Mouse (Mus musculus) CH12.LX (cell line): Measurements from ENCODE around the gene Kctd17. TPM values are rescaled to one million over a fixed set of nuclear protein-coding genes. Genes with fewer than 3 reads are reported as not detected.

Source experiments
- DNase-seq: peaks from one replicate; pipeline ENCODE4 v3.0.0-alpha.2; 2013; ENCODE audit errors: extremely low read depth
- H3K27ac ChIP-seq: 2 replicates; pipeline ENCODE4 v1.5.1; 2012; ENCODE audit warnings: low read depth, mild to moderate bottlenecking, control low read depth, moderate library complexity; ENCODE audit not compliant: insufficient read depth
- H3K27me3 ChIP-seq: replicated peaks from 2 replicates; pipeline ENCODE3; 2012; ENCODE audit warnings: inconsistent platforms
- H3K36me3 ChIP-seq, 2 experiments: replicated peaks in 1 of 2; 2 replicates each; pipeline versions ENCODE3 to v1.6.1; 2012; ENCODE audit warnings: inconsistent platforms in 1 of 2, low read length in 1 of 2, mild to moderate bottlenecking in 1 of 2, mixed read lengths in 1 of 2, moderate library complexity in 1 of 2; ENCODE audit not compliant: control insufficient read depth in 1 of 2, insufficient read depth in 1 of 2
- H3K4me1 ChIP-seq, 2 experiments: 2 replicates each; pipeline ENCODE4 v1.6.1; 2012; ENCODE audit warnings: inconsistent platforms in 1 of 2, moderate library complexity in 1 of 2; ENCODE audit not compliant: insufficient read depth in 2 of 2, control insufficient read depth in 1 of 2
- H3K4me2 ChIP-seq: 2 replicates; pipeline ENCODE4 v1.6.1; 2012; ENCODE audit warnings: low read depth, mild to moderate bottlenecking, control low read depth; ENCODE audit not compliant: poor library complexity, insufficient read depth, severe bottlenecking
- H3K4me3 ChIP-seq, 3 experiments: fragments of 150-350 bp in 1 of 3; sonication (generic) in 1 of 3; replicated peaks in 1 of 3; 2 replicates each; pipeline versions ENCODE3 to v1.5.1; 2011 to 2012; ENCODE audit warnings: low read depth in 2 of 3, low read length in 2 of 3, mild to moderate bottlenecking in 2 of 3, moderate library complexity in 2 of 3, control low read depth in 1 of 3, improper control_type of control experiment in 1 of 3, inconsistent platforms in 1 of 3, mixed read lengths in 1 of 3; ENCODE audit not compliant: poor library complexity in 1 of 3
- H3K79me2 ChIP-seq: replicated peaks from 2 replicates; pipeline ENCODE4 v1.6.1; 2012; ENCODE audit warnings: mild to moderate bottlenecking, moderate library complexity; ENCODE audit not compliant: control insufficient read depth, poor library complexity, insufficient read depth, severe bottlenecking; ENCODE audit errors: extremely low read depth
- H3K9ac ChIP-seq: 2 replicates; pipeline ENCODE4 v1.6.1; 2012; ENCODE audit warnings: low read depth, mild to moderate bottlenecking, control low read depth, moderate library complexity; ENCODE audit not compliant: insufficient read depth
- H3K9me3 ChIP-seq: replicated peaks from 2 replicates; pipeline ENCODE3; 2012; ENCODE audit warnings: low read length, inconsistent platforms, mixed read lengths
- BHLHE40 ChIP-seq: IDR thresholded peaks from 2 replicates; pipeline ENCODE4 v1.6.1; 2011; ENCODE audit warnings: mild to moderate bottlenecking, low read depth, low read length, improper control_type of control experiment
- CHD1 ChIP-seq: IDR thresholded peaks from 2 replicates; pipeline ENCODE4 v1.6.1; 2012; ENCODE audit warnings: low read depth, low read length, improper control_type of control experiment, inconsistent platforms
- CHD2 ChIP-seq: IDR thresholded peaks from 2 replicates; pipeline ENCODE4 v1.6.1; 2011; ENCODE audit warnings: low read length, improper control_type of control experiment
- CTCF ChIP-seq, 2 experiments: IDR thresholded peaks in 1 of 2; conservative IDR thresholded peaks in 1 of 2; 2 replicates each; pipeline ENCODE4 v1.5.1; 2011 to 2012; ENCODE audit warnings: low read depth in 2 of 2, low read length in 2 of 2, improper control_type of control experiment in 1 of 2, inconsistent platforms in 1 of 2, mild to moderate bottlenecking in 1 of 2, moderate library complexity in 1 of 2
- EP300 ChIP-seq: IDR thresholded peaks from 2 replicates; pipeline ENCODE4 v1.6.1; 2011; ENCODE audit warnings: low read length, improper control_type of control experiment
- ETS1 ChIP-seq: conservative IDR thresholded peaks from 2 replicates; pipeline ENCODE4 v1.6.1; 2012; ENCODE audit warnings: low read depth, mild to moderate bottlenecking, inconsistent platforms, low read length, improper control_type of control experiment, moderate library complexity
- IRF4 ChIP-seq: IDR thresholded peaks from 2 replicates; pipeline ENCODE4 v1.6.1; 2014; ENCODE audit warnings: low read depth, mild to moderate bottlenecking, inconsistent platforms, low read length, improper control_type of control experiment
- JUN ChIP-seq: IDR thresholded peaks from 2 replicates; pipeline ENCODE4 v1.6.1; 2011; ENCODE audit warnings: low read depth, mild to moderate bottlenecking, low read length, improper control_type of control experiment, moderate library complexity; ENCODE audit not compliant: insufficient read depth
- JUND ChIP-seq: conservative IDR thresholded peaks from 2 replicates; pipeline ENCODE4 v1.6.1; 2011; ENCODE audit warnings: low read depth, low read length, improper control_type of control experiment
- MAFK ChIP-seq: IDR thresholded peaks from 2 replicates; pipeline ENCODE4 v1.6.1; 2011; ENCODE audit warnings: low read length, improper control_type of control experiment; ENCODE audit not compliant: insufficient replicate concordance
- MAZ ChIP-seq: IDR thresholded peaks from 2 replicates; pipeline ENCODE4 v1.6.1; 2012; ENCODE audit warnings: low read depth, mild to moderate bottlenecking, inconsistent platforms, low read length, improper control_type of control experiment, moderate library complexity
- MEF2A ChIP-seq: IDR thresholded peaks from 2 replicates; pipeline ENCODE4 v1.6.1; 2014; ENCODE audit warnings: low read depth, mild to moderate bottlenecking, inconsistent platforms, low read length, improper control_type of control experiment, borderline replicate concordance
- MXI1 ChIP-seq: IDR thresholded peaks from 2 replicates; pipeline ENCODE4 v1.6.1; 2011; ENCODE audit warnings: mild to moderate bottlenecking, low read depth, low read length, improper control_type of control experiment
- MYC ChIP-seq: IDR thresholded peaks from 2 replicates; pipeline ENCODE4 v1.6.1; 2011; ENCODE audit warnings: low read depth, mild to moderate bottlenecking, improper control_type of control experiment, low read length
- NRF1 ChIP-seq: IDR thresholded peaks from 2 replicates; pipeline ENCODE4 v1.6.1; 2014; ENCODE audit warnings: low read depth, mild to moderate bottlenecking, inconsistent platforms, low read length, improper control_type of control experiment, moderate library complexity
- PAX5 ChIP-seq: IDR thresholded peaks from 2 replicates; pipeline ENCODE4 v1.6.1; 2012; ENCODE audit warnings: low read length, inconsistent platforms, mixed read lengths
- POLR2A ChIP-seq: IDR thresholded peaks from 2 replicates; pipeline ENCODE4 v1.6.1; 2011; ENCODE audit warnings: low read depth, mild to moderate bottlenecking, improper control_type of control experiment, low read length
- POLR2AphosphoS2 ChIP-seq: IDR thresholded peaks from 2 replicates; pipeline ENCODE4 v1.6.1; 2011; ENCODE audit warnings: low read depth, low read length, improper control_type of control experiment
- RAD21 ChIP-seq: IDR thresholded peaks from 2 replicates; pipeline ENCODE4 v1.6.1; 2011; ENCODE audit warnings: low read depth, mild to moderate bottlenecking, low read length, improper control_type of control experiment, moderate library complexity
- RCOR1 ChIP-seq: conservative IDR thresholded peaks from 2 replicates; pipeline ENCODE4 v1.6.1; 2012; ENCODE audit warnings: low read depth, mild to moderate bottlenecking, inconsistent platforms, low read length, improper control_type of control experiment
- SMC3 ChIP-seq: IDR thresholded peaks from 2 replicates; pipeline ENCODE4 v1.6.1; 2011; ENCODE audit warnings: low read depth, low read length, improper control_type of control experiment
- TBP ChIP-seq: conservative IDR thresholded peaks from 2 replicates; pipeline ENCODE4 v1.6.1; 2011; ENCODE audit warnings: low read depth, low read length, improper control_type of control experiment
- TCF12 ChIP-seq: IDR thresholded peaks from 2 replicates; pipeline ENCODE4 v1.6.1; 2014; ENCODE audit warnings: low read depth, mild to moderate bottlenecking, inconsistent platforms, low read length, improper control_type of control experiment
- UBTF ChIP-seq: IDR thresholded peaks from 2 replicates; pipeline ENCODE4 v1.6.1; 2012; ENCODE audit warnings: low read depth, mild to moderate bottlenecking, inconsistent platforms, low read length, improper control_type of control experiment, moderate library complexity
- USF1 ChIP-seq: IDR thresholded peaks from 2 replicates; pipeline ENCODE4 v1.6.1; 2014; ENCODE audit warnings: low read depth, mild to moderate bottlenecking, inconsistent platforms, low read length, improper control_type of control experiment
- USF2 ChIP-seq: conservative IDR thresholded peaks from 2 replicates; pipeline ENCODE4 v1.6.1; 2011; ENCODE audit warnings: low read depth, low read length, improper control_type of control experiment
- ZC3H11A ChIP-seq: IDR thresholded peaks from 2 replicates; pipeline ENCODE4 v1.6.1; 2012; ENCODE audit warnings: low read depth, mild to moderate bottlenecking, inconsistent platforms, low read length, improper control_type of control experiment
- ZKSCAN1 ChIP-seq: IDR thresholded peaks from 2 replicates; pipeline ENCODE4 v1.6.1; 2012; ENCODE audit warnings: low read depth, inconsistent platforms, low read length, improper control_type of control experiment, borderline replicate concordance
- ZNF384 ChIP-seq: IDR thresholded peaks from 2 replicates; pipeline ENCODE4 v1.6.1; 2012; ENCODE audit warnings: low read depth, low read length, improper control_type of control experiment, inconsistent platforms
- dilution Hi-C: fragments of 300-500 bp; cut with MboI; formaldehyde crosslinking; loops from 2 replicates; pipeline ENCODE4 v1.14.3; 2020; ENCODE audit warnings: low sequenced_read_pairs; ENCODE audit not compliant: extremely low pct_unique_long_range_greater_than_20kb, extremely low pct_ligation_motif_present
- in situ Hi-C: fragments of 300-500 bp; cut with MboI; formaldehyde crosslinking; loops from 3 replicates; pipeline ENCODE4 v1.14.3; 2019; ENCODE audit warnings: low sequenced_read_pairs, low pct_ligation_motif_present, low pct_unique_long_range_greater_than_20kb, mixed read lengths
- polyA plus RNA-seq: library from polyadenylated mRNA; unstranded; fragments of >175 nt; gene quantifications from 2 replicates; pipeline ENCODE4 v1.2.1, GENCODE M21; 2012; ENCODE audit warnings: low read depth; ENCODE audit not compliant: insufficient read length
- total RNA-seq, 2 experiments: library from RNA; depleted of rRNA; stranded (reverse); fragments of 300-350 nt in 1 of 2; fragments of >200 nt in 1 of 2; gene quantifications; 2 replicates each; pipeline ENCODE4 v1.2.3; 2012 to 2014

The Kctd17 gene
- total and polyA plus RNA-seq, 3 experiments, result not detected

- Histone ChIP-seq H3K27ac (peak overlapping the region; percentile 92), H3K4me1 (peaks cover 42 to 64% of the 10 kb centered on the region in 2 experiments), H3K9me3 (peaks cover 3% of the 10 kb centered on the region), H3K4me3 (no peak overlapping the region), H3K27me3 (no peaks in the 10 kb centered on the region), H3K4me2 (peak overlapping the region; percentile 30; the same call in 1 of the 2 replicates), H3K79me2 (no peaks in the 10 kb centered on the region), H3K36me3 (no peaks in the 10 kb centered on the region), H3K9ac (no peak overlapping the region)
- peak; percentile 91 for DNase-seq
- in situ Hi-C loops, result no loop called here
- dilution Hi-C loops, result no loop called here
- TF ChIP-seq ZNF384 (no peak), ZKSCAN1 (no peak), EP300 (peak; percentile 22; the same call in 1 of the 2 replicates), CTCF (conservative IDR thresholded peaks at IDR 0.05 in 1 of 2, IDR thresholded peaks at IDR 0.05 in 1 of 2; ENCODE audit: low read depth in 2 of 2, low read length in 2 of 2) (peak; percentile 25 to 60; a peak in 3 of 4 replicates), JUND (peak; percentile 69; the same call in 1 of the 2 replicates), NRF1 (no peak), USF1 (no peak), MEF2A (no peak; the same call in 1 of the 2 replicates), BHLHE40 (no peak; the same call in 1 of the 2 replicates), MAZ (peak; percentile 8; the same call in 1 of the 2 replicates), ZC3H11A (no peak), MAFK (peak; percentile 64; the same call in 1 of the 2 replicates), MXI1 (peak; percentile 7; the same call in 1 of the 2 replicates), RAD21 (peak; percentile 53), CHD2 (no peak), MYC (no peak), POLR2A (no peak), CHD1 (no peak), TBP (no peak), SMC3 (peak; percentile 61), RCOR1 (no peak), JUN (no peak), POLR2AphosphoS2 (no peak), TCF12 (no peak; the same call in 1 of the 2 replicates), UBTF (no peak), PAX5 (no peak), USF2 (no peak), IRF4 (peak; percentile 85), ETS1 (no peak)
Measured at GRCm38 (mm10) chr15:78450419-78450768, 22.0 kb downstream of the Kctd17 start.
